Mouse (Mus musculus) cortical plate, adult 2 months (tissue): ENCODE measurements at regions not wholly inside any gene's neighbourhood (a gene's known extent, or its start where the extent isn't known, plus 50 kb on each side); places are given as distances from the start of the nearest gene placed in this dataset.
"Not testable (repeated sequence)": the region's sequence is repeated elsewhere in the genome, so short reads cannot be mapped to it uniquely, and the experiment has no call there.

ENCODE experiments used
- H3K27ac ChIP-seq: fragments of 200-500 bp; 2 replicates; pipeline ENCODE4 v1.5.1; 2012; ENCODE audit warnings: low read length, control low read depth, inconsistent platforms; ENCODE audit not compliant: insufficient read depth
- H3K4me1 ChIP-seq: fragments of 200-500 bp; 2 replicates; pipeline ENCODE4 v1.6.1; 2011; ENCODE audit warnings: low read length; ENCODE audit not compliant: control insufficient read depth, insufficient read depth
- H3K4me3 ChIP-seq: fragments of 200-500 bp; 2 replicates; pipeline ENCODE4 v1.5.1; 2011; ENCODE audit warnings: mild to moderate bottlenecking, low read length, control low read depth; ENCODE audit not compliant: insufficient read depth
- CTCF ChIP-seq: fragments of 200-500 bp; IDR thresholded peaks from 2 replicates; pipeline ENCODE4 v1.5.1; 2011; ENCODE audit warnings: mild to moderate bottlenecking, control low read depth, low read length; ENCODE audit not compliant: insufficient read depth; ENCODE audit errors: extremely low read depth
- POLR2A ChIP-seq: fragments of 200-500 bp; IDR thresholded peaks from 2 replicates; pipeline ENCODE4 v1.6.1; 2011; ENCODE audit warnings: mild to moderate bottlenecking, low read length, control low read depth; ENCODE audit not compliant: insufficient read depth; ENCODE audit errors: extremely low read depth

DNA sequence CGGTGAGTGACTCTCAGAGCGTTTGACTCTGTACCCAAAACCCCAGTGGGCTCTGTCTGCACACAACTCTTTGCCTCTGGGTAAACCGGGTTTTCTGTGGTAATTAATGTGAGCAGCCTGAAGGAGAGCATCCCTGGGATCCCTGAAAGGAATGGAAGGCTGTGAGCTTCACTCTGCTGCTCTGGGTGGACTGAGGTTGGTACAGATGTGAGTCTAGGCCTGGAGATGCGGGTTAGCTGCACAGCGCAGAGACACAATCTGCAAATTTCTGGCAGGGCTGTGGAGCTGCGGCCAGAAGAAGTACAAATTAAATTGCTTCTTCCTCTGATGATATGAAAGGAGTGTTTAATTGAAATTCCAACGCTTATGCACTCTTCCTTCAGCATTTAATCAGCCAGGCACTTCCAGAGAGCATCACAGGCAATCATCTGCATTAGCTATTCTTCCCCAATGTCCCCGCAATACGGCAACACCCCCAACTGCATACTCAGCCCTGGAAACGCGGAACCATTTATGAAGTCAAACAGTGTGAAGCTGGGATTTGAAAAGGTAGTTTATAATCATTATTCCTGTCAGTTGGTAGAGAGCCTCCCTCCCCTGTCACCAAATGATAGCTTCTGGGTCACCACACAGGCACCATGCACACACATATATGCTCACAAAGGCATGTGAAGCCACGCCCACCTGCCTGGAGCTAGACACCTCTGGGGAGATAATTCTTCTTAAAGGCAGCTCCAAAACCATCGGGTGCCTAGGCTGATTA is 185.5 kb upstream of the Afdn start:
- TF ChIP-seq CTCF (no peak), POLR2A (no peak)
- Histone ChIP-seq H3K4me1 (no peaks in the 10 kb centered on the region; the same call in 1 of the 2 replicates), H3K27ac (no peak overlapping the region), H3K4me3 (no peak overlapping the region)

DNA sequence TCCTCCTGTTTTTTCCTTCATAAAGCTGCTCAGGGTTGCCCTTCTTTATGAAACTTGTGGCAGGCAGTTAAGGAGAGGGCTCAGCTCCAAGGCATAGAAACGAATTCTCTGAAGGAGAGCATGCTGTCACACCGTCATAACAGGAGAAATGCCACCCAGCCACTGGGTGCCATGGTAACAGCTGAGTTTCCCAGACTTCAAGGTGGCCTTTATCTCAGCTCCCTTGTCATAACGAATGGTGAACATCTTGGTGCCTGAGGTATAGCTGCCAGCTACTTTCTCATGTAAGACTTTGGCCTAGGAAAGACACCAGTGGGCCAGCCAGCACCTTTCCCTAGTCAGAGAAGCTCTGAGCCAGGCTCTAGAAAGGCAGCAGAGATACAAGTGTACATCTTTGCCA is 182.5 kb upstream of the Afdn start:
- Histone ChIP-seq H3K4me1 (no peaks in the 10 kb centered on the region), H3K4me3 (no peak overlapping the region), H3K27ac (no peak overlapping the region)
- TF ChIP-seq CTCF (no peak), POLR2A (no peak)

DNA sequence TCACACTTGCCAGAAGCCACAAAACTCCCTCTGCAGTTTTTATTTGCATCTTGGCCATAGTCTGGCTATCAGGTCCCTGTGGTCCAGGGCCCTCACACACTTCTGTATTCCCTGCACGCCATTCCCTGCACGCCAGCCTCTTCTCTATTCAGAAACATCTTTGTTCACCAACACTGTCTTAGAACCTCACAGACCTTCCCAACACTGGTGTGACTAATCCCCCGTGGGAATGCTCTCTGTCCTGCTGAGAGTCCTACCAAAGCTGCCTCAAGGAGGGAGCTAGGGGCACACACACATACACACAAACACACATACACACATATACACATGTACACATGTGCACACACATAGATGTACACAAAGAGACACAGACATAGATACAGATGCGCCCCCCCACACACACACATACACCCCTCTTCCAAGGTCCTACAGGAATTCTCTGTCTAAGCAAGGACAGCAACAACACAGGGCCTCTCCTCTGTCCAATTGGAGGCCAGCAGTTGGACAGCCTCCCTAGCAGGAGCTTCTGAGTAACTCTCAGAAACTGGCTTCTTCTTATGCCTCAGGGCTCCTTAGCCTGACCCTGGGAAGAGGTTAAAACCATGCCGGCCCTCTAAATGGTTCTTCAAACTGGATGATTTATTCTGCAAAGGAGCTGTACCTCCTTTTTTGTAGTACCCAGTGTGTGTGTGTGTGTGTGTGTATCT is 179.0 kb upstream of the Afdn start:
- TF ChIP-seq POLR2A (no peak), CTCF (no peak)
- H3K4me1 ChIP-seq, result no peaks in the 10 kb centered on the region
- H3K4me3 ChIP-seq, result no peak overlapping the region
- no peak overlapping the region for H3K27ac ChIP-seq

DNA sequence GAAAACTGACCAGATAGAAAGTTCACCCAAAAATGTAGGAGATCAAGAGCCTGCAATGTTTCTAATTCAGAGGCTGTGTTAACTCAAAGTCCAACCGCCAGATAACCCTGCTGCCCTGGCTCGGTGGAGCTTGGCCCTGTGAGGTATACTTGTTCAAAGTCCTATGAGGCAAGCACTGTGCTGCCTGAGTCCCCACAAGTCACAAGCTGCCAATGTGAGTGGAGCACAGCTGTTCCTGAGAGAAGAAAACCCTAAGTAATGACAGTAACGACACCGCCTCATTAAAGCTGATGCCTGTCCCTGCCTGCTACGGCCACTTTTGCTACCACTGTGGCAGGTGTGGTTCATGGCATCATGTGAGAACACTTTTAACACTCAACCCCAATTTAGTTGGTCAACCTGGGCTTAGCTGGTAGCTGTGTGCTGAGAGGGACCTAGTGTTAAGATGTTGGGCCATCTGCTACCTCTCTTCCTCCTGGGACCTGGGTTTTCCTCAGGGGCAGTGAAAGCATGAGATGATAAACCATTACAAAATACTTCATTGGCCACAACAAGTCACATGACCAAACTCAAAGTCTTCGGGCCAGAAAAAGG is 178.2 kb upstream of the Afdn start:
- H3K27ac ChIP-seq, result no peak overlapping the region
- TF ChIP-seq CTCF (no peak), POLR2A (no peak)

DNA sequence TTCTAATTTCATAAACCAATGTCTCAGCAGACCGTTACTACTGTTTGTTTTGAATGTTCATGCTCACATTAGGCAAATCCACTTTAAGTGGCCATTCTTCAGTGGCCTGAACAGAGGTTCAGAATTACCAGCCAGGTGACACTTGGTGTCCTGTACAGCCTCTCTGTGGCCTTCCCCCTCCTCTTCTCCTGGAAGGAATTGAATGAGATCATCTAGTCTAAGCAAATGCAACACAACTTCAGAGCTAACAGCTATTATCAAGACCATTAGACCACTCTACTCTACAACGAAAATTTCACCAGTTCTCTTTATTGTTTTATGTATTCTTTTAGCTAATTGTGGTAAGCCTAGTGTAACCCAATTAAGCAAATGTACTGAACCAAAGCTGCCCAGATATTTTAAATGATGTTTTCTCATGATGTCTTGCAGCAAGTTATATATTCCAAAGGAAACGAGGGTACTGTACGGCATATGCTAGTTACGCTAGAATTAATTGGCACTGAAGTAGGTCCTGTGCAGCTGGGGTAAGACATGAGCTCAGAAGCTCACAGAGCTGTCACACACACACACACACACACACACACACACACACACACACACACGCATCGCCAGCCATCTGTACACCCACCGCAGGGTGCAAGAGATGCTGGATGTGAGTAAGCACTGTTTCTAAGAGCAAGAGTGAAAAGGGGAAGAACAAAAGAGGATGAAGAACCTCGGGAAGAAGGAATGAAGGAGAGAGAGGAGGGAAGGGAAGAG is 176.7 kb upstream of the Afdn start:
- Histone ChIP-seq H3K4me1 (no peaks in the 10 kb centered on the region), H3K27ac (no peak overlapping the region), H3K4me3 (no peak overlapping the region)
- no peak for TF ChIP-seq POLR2A
- no peak for TF ChIP-seq CTCF

More for the DNA sequence above, 178.2 kb upstream of the Afdn start:
- Histone ChIP-seq H3K4me1 (no peaks in the 10 kb centered on the region), H3K4me3 (no peak overlapping the region)

DNA sequence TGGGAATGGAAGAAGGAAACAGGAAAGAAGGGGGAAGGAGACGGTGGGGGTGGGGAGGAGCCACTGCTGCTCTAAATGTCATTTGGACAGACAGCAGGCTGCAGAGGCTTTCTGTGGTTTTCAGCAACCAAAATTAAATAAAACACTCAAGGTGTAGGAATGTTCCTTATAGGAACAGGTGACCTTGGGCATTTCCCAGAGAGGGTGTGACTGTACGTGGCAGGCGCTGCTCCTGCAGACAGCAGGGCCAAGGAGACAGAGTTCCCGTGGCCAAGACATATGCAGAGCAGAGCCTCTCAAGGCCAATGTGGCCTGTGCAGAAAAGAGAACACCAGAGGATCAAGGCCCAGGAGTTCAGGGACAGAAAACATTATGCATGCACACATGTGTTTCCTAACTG is 175.9 kb upstream of the Afdn start:
- no peak overlapping the region for H3K27ac ChIP-seq
- TF ChIP-seq POLR2A (no peak), CTCF (no peak)
- no peaks in the 10 kb centered on the region for H3K4me1 ChIP-seq
- no peak overlapping the region for H3K4me3 ChIP-seq

DNA sequence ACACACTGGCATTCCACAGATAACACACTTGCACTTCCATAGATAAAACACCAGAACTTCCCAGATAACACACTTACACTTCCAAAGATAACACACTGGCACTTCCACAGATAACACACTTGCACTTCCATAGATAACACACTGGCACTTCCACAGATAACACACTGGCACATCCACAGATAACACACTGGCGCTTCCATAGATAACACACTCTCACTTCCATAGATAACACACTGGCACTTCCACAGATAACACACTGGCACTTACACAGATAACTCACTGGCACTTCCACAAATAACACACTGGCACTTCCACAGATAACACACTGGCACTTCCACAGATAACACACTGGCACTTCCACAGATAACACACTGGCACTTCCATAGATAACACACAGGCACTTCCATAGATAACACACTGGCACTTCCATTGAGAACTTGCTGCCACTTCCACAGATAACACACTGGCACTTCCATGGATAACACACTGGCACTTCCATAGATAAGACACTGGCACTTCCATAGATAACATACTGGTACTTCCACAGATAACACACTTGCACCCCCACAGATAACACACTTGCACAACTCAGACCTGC is 170.0 kb upstream of the Afdn start:
- H3K27ac ChIP-seq, H3K4me1 ChIP-seq, H3K4me3 ChIP-seq: not testable (repeated sequence)
